In genomic region chr13:95890851-95891471, GRCm38 (mm10) we compare ENCODE assay signal across 8 mouse cellular contexts. TPM values are rescaled to one million over a fixed set of nuclear protein-coding genes. Genes with fewer than 3 reads are reported as not detected.
DNase-seq lines count a peak whose midpoint lies in the region; ATAC-seq lines count a peak whose summit lies in the region.

No protein-coding gene starts in this region.

- H3K36me3 ChIP-seq in forebrain, embryonic 13.5 days (ENCODE audit: poor library complexity, severe bottlenecking): no peaks in the 10 kb centered on the region
- H3K36me3 ChIP-seq in hindbrain, embryonic 13.5 days: no peaks in the 10 kb centered on the region
- peaks cover 4% of the 10 kb centered on the region; the same call in 1 of the 2 replicates for H3K36me3 ChIP-seq in limb, embryonic 12.5 days
- no peaks in the 10 kb centered on the region for H3K36me3 ChIP-seq in midbrain, embryonic 13.5 days

- peak overlapping the region; percentile 68 for H3K4me3 ChIP-seq in brown adipose tissue, adult 24 weeks (ENCODE audit: insufficient read depth, low read depth, low read length)
- peak overlapping the region; percentile 83 for H3K4me3 ChIP-seq in forebrain, embryonic 13.5 days
- peak overlapping the region; percentile 79 for H3K4me3 ChIP-seq in hindbrain, embryonic 13.5 days
- peak overlapping the region; percentile 83 for H3K4me3 ChIP-seq in limb, embryonic 12.5 days (replicated peaks)
- peak overlapping the region; percentile 66 for H3K4me3 ChIP-seq in midbrain, embryonic 13.5 days (replicated peaks)

- DNase-seq in heart, adult 11 months: peak; percentile 93
- no peak for DNase-seq in heart, adult 8-10 months (ENCODE audit: low spot score)
- peak; percentile 31 for DNase-seq in spleen, postnatal 14 days (ENCODE audit: low spot score in 2 of 2)

- H3K4me1 ChIP-seq in brown adipose tissue, adult 24 weeks (ENCODE audit: control insufficient read depth, insufficient read depth, insufficient read length, low read length): peaks cover 2% of the 10 kb centered on the region; the same call in 1 of the 2 replicates
- peaks cover 37% of the 10 kb centered on the region for H3K4me1 ChIP-seq in forebrain, embryonic 13.5 days
- peaks cover 36% of the 10 kb centered on the region for H3K4me1 ChIP-seq in hindbrain, embryonic 13.5 days (replicated peaks)
- H3K4me1 ChIP-seq in limb, embryonic 12.5 days (replicated peaks): peaks cover 20% of the 10 kb centered on the region
- H3K4me1 ChIP-seq in midbrain, embryonic 13.5 days (replicated peaks): peaks cover 33% of the 10 kb centered on the region

- H3K27ac ChIP-seq in brown adipose tissue, adult 24 weeks (replicated peaks; ENCODE audit: low read depth, low read length): no peak overlapping the region
- peak overlapping the region; percentile 6 for H3K27ac ChIP-seq in forebrain, embryonic 13.5 days
- no peak overlapping the region for H3K27ac ChIP-seq in hindbrain, embryonic 13.5 days
- H3K27ac ChIP-seq in limb, embryonic 12.5 days: peak overlapping the region; percentile 85
- H3K27ac ChIP-seq in midbrain, embryonic 13.5 days: no peak overlapping the region; the same call in 1 of the 2 replicates

- H3K4me2 ChIP-seq in forebrain, embryonic 13.5 days: peak overlapping the region; percentile 97
- H3K4me2 ChIP-seq in hindbrain, embryonic 13.5 days: peak overlapping the region; percentile 96
- peak overlapping the region; percentile 96 for H3K4me2 ChIP-seq in limb, embryonic 12.5 days
- peak overlapping the region; percentile 95 for H3K4me2 ChIP-seq in midbrain, embryonic 13.5 days (replicated peaks)

- 0% methylated on average over 33 of the region's 33 CpGs for WGBS in forebrain, embryonic 13.5 days
- under 1% methylated on average over 33 of the region's 33 CpGs for WGBS in hindbrain, embryonic 13.5 days
- WGBS in limb, embryonic 12.5 days: under 1% methylated on average over 33 of the region's 33 CpGs
- WGBS in midbrain, embryonic 13.5 days: under 1% methylated on average over 33 of the region's 33 CpGs

- peak overlapping the region; percentile 88 for H3K9ac ChIP-seq in forebrain, embryonic 13.5 days
- peak overlapping the region; percentile 86 for H3K9ac ChIP-seq in hindbrain, embryonic 13.5 days
- peak overlapping the region; percentile 86 for H3K9ac ChIP-seq in limb, embryonic 12.5 days (replicated peaks)
- peak overlapping the region; percentile 72 for H3K9ac ChIP-seq in midbrain, embryonic 13.5 days (replicated peaks)

- 0 out of 2 replicates have a peak, but pooled peaks cover 2% of the 10 kb centered on the region for H3K27me3 ChIP-seq in forebrain, embryonic 13.5 days
- H3K27me3 ChIP-seq in hindbrain, embryonic 13.5 days: 0 out of 2 replicates have a peak, but pooled peaks cover 5% of the 10 kb centered on the region
- H3K27me3 ChIP-seq in limb, embryonic 12.5 days: no peaks in the 10 kb centered on the region; the same call in 1 of the 2 replicates
- H3K27me3 ChIP-seq in midbrain, embryonic 13.5 days: 0 out of 2 replicates have a peak, but pooled peaks cover 7% of the 10 kb centered on the region

- ATAC-seq in forebrain, embryonic 13.5 days: peak; percentile 41
- ATAC-seq in hindbrain, embryonic 13.5 days (ENCODE audit: low FRiP score): peak; percentile 62
- peak; percentile 52; the same call in 1 of the 2 replicates for ATAC-seq in limb, embryonic 12.5 days (ENCODE audit: insufficient number of reproducible peaks, insufficient read depth, low FRiP score, low TSS enrichment, low read depth)
- peak; percentile 43 for ATAC-seq in midbrain, embryonic 13.5 days

- H3K9me3 ChIP-seq in forebrain, embryonic 13.5 days (replicated peaks): no peaks in the 10 kb centered on the region
- no peaks in the 10 kb centered on the region for H3K9me3 ChIP-seq in hindbrain, embryonic 13.5 days
- no peaks in the 10 kb centered on the region for H3K9me3 ChIP-seq in limb, embryonic 12.5 days
- H3K9me3 ChIP-seq in midbrain, embryonic 13.5 days: no peaks in the 10 kb centered on the region

RNA-seq across cellular contexts. Expression of gene Iqgap2, which starts 0.8 kb away (rescaled TPM):
- total RNA-seq in heart, adult 8-10 months (2022): 1 to 10 TPM; 2.5 to 4.9 (median 4.0) TPM
- 1.1 and 2.7 TPM in 2 replicates for polyA plus RNA-seq in brown adipose tissue, adult 24 weeks (2012; ENCODE audit: insufficient read depth, insufficient read length, missing spikeins)
- 9.1 and 9.9 TPM in 2 replicates for polyA plus RNA-seq in forebrain, embryonic 13.5 days (2015; fragmentation: Nextera tagmentation; extraction: Ambion mirVana)
- polyA plus RNA-seq in hindbrain, embryonic 13.5 days (2015; fragmentation: Nextera tagmentation; extraction: Ambion mirVana): 5.4 and 5.9 TPM in 2 replicates
- polyA plus RNA-seq in limb, embryonic 12.5 days (2016; fragmentation: Nextera tagmentation; extraction: Ambion mirVana): 12.1 and 12.9 TPM in 2 replicates
- 6.2 and 7.4 TPM in 2 replicates for polyA plus RNA-seq in midbrain, embryonic 13.5 days (2015; fragmentation: Nextera tagmentation; extraction: Ambion mirVana)

Comparison
In these comparisons a context has a peak if more than half of its experiments do, and no peak if none do; other contexts are left out.
1. H3K27ac ChIP-seq: peak in forebrain, embryonic 13.5 days (single experiment) and limb, embryonic 12.5 days (single experiment); none in brown adipose tissue, adult 24 weeks (single experiment), hindbrain, embryonic 13.5 days (single experiment) and midbrain, embryonic 13.5 days (single experiment).
2. Peak in every context shown above with its lines, with median percentiles within 50 percentile points of each other: H3K4me3 ChIP-seq, ATAC-seq, H3K4me2 ChIP-seq and H3K9ac ChIP-seq.